Mouse (Mus musculus) E14TG2a.4 (cell line): ENCODE data around the gene Slx4ip.
"Not testable (repeated sequence)": the region's sequence is repeated elsewhere in the genome, so short reads cannot be mapped to it uniquely, and the experiment has no call there.

Source experiments
- CTCF ChIP-seq: conservative IDR thresholded peaks from 2 replicates; pipeline ENCODE4 v1.5.1; 2014; ENCODE audit warnings: low read length
- NANOG ChIP-seq: IDR thresholded peaks from 2 replicates; pipeline ENCODE4 v1.6.1; 2014; ENCODE audit warnings: borderline replicate concordance, low read length, mixed read lengths
- POU5F1 ChIP-seq: IDR thresholded peaks from 2 replicates; pipeline ENCODE4 v1.6.1; 2014; ENCODE audit warnings: low read length, borderline replicate concordance

GRCm38 (mm10) chr2:136890716-136891067, 326 bp upstream of the Slx4ip start:
- TF ChIP-seq CTCF, NANOG, POU5F1: not testable (repeated sequence)
